Mouse (Mus musculus) gastrocnemius, postnatal 10 days (tissue): ENCODE results near the gene Adgrb2. TPM values are rescaled to one million over a fixed set of nuclear protein-coding genes. Genes with fewer than 3 reads are reported as not detected.

Experiments
- DNase-seq: peaks from one replicate; pipeline ENCODE4 v3.0.0; 2021; ENCODE audit warnings: mixed read lengths
- long read RNA-seq, 2 experiments: library from polyadenylated mRNA; stranded (forward); transcript quantifications; one replicate each; pipeline ENCODE4 v2.0.0; 2021
- total RNA-seq, 2 experiments: library from RNA; stranded (reverse); gene quantifications; 2 replicates each; pipeline ENCODE4 v1.2.3; 2021

The Adgrb2 gene
- total RNA-seq, result 1 to 10 TPM; 2.5 to 2.6 TPM
- long read RNA-seq, experiment 1, full-length matches to known transcripts, result 1 of 5 reads
- long read RNA-seq, experiment 1, partial matches to known transcripts, result 2 of 5 reads
- long read RNA-seq, experiment 1, other reads (novel, unspliced or antisense), result 2 of 5 reads
- long read RNA-seq, experiment 2, partial matches to known transcripts, result 3 of 5 reads
- long read RNA-seq, experiment 2, other reads (novel, unspliced or antisense), result 2 of 5 reads

GRCm38 (mm10) chr4:129984421-129985061 lies at the start of gene Adgrb2:
Gene Adgrb2 (plus strand): TSS chr4:129984870.
- peak; percentile 43 for DNase-seq

DNA sequence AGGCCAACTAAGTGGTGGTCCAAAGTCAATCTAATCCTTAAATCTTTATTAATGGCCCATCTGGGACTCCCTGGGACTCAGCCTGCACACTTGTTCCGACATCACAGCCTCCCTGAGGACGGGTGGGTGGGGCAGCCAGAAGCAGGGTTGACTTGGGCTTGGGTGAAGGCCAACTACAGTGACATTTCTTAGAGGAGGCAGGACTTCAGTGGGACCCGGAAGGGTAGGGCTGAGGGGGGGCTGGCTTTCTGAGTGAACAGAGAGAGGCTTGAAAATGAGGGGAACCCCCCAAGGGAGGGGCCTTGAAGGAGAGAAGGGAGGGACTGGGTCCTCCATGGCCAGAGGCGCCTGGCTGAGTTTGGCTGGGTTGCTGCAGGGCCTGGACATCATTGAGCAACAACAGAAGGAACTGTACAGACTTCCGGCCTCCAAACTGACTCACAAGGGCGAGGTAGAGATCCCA lies 33.3 kb upstream of the Adgrb2 start:
- no peak for DNase-seq

DNA sequence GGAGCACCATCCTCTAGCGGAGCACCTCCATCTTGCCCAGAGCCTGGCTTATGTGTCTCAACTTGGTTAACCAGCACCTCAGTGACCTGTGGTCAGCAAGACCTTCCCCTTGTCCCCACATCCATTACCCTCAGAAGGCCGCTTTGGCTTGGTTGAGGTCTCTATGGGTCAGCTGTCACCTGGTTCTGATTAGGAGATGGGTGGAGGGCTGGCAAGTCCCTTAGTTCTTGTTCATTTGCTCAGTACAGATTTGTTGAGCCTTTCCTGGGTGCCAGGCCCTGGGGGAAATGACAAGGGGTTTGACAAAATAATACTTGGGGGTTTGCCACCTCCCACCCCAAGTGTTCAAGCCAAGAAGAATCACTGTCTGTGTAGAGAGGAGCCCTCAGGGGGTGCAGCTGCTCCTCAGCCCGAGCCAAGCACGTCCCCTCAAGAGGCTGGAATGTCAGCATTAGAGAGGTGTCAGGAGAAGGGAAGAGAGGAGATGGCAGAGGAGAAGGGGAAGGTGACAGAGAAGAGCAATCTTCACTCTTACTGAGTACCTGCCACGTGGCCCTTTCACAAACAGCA lies 32.3 kb upstream of the Adgrb2 start:
- DNase-seq, result no peak

GRCm38 (mm10) chr4:129954527-129954926 lies 30.1 kb upstream of the Adgrb2 start:
- DNase-seq, result no peak

GRCm38 (mm10) chr4:129960180-129960944 lies 24.3 kb upstream of the Adgrb2 start:
- peak; percentile 53 for DNase-seq

DNA sequence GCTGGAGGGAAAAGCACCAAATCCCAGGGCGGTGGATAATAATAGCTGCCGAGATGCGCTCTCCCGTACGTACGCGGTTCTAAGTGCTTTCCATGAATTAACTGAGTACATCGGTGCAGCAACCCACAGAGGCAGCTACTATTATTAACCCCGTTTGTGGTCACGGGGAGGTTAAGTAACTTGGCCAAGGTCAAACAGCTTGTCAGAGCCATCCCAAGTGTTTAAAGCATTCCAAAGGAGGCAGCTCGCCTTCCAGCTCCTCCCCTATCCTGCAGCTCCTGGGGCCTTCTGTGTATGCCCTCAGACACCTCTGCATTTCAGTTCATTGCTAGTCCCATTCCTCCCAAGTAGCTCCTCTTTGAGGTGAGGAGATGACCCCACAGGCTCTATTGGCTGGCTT lies 19.4 kb upstream of the Adgrb2 start:
- no peak for DNase-seq

- DNase-seq, result no peak
Measured at GRCm38 (mm10) chr4:129966201-129966600, 18.5 kb upstream of the Adgrb2 start.

GRCm38 (mm10) chr4:129967024-129968014 lies 17.4 kb upstream of the Adgrb2 start:
- DNase-seq, result no peak

GRCm38 (mm10) chr4:129970168-129970567 lies 14.5 kb upstream of the Adgrb2 start:
- no peak for DNase-seq

DNA sequence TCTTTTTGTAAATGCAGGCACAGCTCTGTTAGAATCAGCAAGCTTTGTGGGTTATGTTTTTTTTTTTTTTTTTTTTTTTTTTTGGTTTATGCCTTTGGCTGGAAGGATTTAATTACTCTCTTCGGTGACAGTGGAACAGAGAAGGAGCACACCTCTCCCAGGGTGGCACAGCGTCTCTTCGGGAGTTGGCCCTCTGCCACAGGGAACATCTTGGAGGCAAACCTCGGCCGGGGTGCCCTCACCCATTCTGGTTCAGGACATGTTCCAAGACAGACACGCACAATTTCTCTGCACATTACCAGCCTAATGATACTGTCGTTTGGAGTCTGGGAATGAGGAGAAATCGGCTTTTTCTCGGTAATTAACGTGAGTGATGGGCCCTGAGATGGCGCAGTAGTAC lies 13.8 kb upstream of the Adgrb2 start:
- no peak for DNase-seq

DNA sequence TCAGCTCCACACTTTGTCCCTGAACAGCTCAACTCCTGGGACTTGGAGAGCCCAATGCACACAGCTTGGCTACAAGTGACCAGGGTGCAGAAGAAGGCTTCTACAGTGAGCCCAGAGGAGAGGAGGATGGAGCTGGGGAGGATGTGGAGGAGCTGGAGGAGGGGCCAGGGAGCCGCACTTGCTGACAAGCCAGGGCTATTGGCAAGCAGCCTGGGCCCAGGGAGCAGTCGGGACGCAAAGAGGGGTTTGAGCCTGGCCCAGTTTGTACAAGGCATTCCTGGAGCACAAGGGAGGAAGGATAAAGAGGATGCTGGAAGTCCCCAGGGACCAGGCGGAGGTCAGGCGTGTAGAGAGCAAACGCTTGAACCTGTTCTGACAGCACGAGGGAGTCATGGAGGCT lies 12.7 kb upstream of the Adgrb2 start:
- no peak for DNase-seq

DNA sequence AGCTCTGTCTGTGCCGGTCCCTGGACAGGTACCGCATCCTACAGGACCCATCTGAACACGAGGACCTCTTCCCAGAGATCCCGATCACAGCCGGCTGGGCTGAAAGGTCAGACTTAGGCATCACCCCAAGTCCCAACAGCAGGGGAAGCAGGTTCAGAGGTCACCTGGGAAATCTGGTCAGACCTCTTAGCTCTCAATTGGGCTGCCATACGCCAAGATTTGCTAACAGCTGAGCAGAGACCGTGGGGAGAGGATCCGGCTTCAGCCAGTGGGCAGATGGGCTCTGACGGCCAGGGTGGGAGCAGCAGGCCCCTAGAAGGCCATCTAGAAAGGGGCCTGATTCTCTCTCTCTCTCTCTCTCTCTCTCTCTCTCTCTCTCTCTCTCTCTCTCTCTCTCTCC lies 10.4 kb upstream of the Adgrb2 start:
- DNase-seq, result no peak

DNA sequence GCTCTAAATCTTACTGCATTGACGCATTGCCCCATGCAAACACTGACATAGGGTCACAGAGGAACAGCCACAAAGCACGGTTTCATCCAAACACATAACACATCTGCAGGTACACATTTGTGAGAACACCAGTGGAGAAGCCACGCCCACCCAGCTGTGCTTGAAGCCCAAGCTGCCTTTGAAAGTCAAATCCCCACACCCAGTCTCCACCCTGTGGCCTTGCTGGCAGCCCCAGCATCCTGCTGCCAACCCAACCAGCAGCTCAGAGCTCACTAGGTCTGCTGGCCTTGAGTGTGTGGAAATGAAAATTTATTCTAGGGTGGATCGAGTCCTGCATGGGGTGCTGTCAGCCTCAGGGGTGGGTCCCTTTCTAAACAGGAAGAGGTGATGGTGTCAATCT lies 7.4 kb upstream of the Adgrb2 start:
- DNase-seq, result no peak

GRCm38 (mm10) chr4:129978227-129978626 lies 6.4 kb upstream of the Adgrb2 start:
- no peak for DNase-seq

- no peak for DNase-seq
Measured at GRCm38 (mm10) chr4:129978930-129979329, 5.7 kb upstream of the Adgrb2 start.

GRCm38 (mm10) chr4:129981657-129982056 lies 3.0 kb upstream of the Adgrb2 start:
- DNase-seq, result no peak

DNA sequence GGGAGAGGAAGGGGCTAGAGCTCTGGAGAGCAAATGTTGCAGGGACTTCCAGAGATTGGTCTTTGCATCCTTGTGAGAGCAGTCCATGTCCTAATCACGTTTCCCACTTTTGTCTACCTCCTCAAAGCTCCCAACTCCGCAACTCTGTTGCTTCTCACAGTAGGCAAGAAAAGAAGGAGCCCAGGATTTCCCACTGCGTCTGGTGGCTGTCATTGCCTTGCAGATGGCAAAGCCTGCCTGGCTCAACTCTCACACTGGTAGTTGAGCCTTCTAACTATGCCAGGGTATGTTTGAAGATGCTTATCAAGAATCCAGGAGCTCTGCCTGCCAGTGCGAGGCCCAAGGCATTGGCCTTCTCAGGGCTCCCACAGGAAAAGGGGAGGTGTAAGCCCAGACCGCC lies 1.6 kb upstream of the Adgrb2 start:
- DNase-seq, result no peak

GRCm38 (mm10) chr4:129983764-129984420 lies 778 bp upstream of the Adgrb2 start:
- DNase-seq, result peak; percentile 72

- no peak for DNase-seq
Measured at GRCm38 (mm10) chr4:129985161-129985670, 546 bp downstream of the Adgrb2 start.

GRCm38 (mm10) chr4:129985671-129986441 lies 1.2 kb downstream of the Adgrb2 start:
- peak; percentile 65 for DNase-seq
